Comparison of ENCODE assay signal across 17 mouse cellular contexts in genomic region chr12:99263592-99264335, GRCm38 (mm10).
A peak's percentile ranks its signal among the peaks of the same experiment; 100 is the strongest.
DNase-seq lines count a peak whose midpoint lies in the region; ATAC-seq and TF ChIP-seq lines count a peak whose summit lies in the region.
"Had no signal": no experiment of that assay in that cellular context is flagged by ENCODE, and none has a peak within 500 bp of the region (broad histone marks: within the 10 kb centered on the region; RNA-seq: fewer than 3 reads in every experiment).

No protein-coding gene starts in this region.

- H3K9me3 ChIP-seq in lung, embryonic 15.5 days, result no peaks in the 10 kb centered on the region
- H3K9me3 ChIP-seq: embryonic facial prominence, embryonic 15.5 days; forebrain, embryonic 15.5 days; limb, embryonic 12.5 days; neural tube, embryonic 12.5 days had no signal

- TF ChIP-seq POLR2A in bone marrow macrophage, adult 2 months (IDR thresholded peaks at IDR 0.05; ENCODE audit: borderline replicate concordance, low read depth, low read length), result no peak

- H3K36me3 ChIP-seq in lung, embryonic 15.5 days, result no peaks in the 10 kb centered on the region
- H3K36me3 ChIP-seq: embryonic facial prominence, embryonic 15.5 days; forebrain, embryonic 15.5 days; limb, embryonic 12.5 days; neural tube, embryonic 12.5 days had no signal

- H3K27ac ChIP-seq in gastrocnemius, adult 2 months, result peak overlapping the region; percentile 16; the same call in 1 of the 2 replicates
- peak overlapping the region; percentile 86 for H3K27ac ChIP-seq in lung, embryonic 15.5 days
- peak overlapping the region; percentile 65 for H3K27ac ChIP-seq in bone marrow macrophage, adult 2 months (ENCODE audit: insufficient read depth, low read depth, low read length)
- H3K27ac ChIP-seq: embryonic facial prominence, embryonic 15.5 days; forebrain, embryonic 15.5 days; layer of hippocampus, adult 2 months; left cerebral cortex, adult 2 months; limb, embryonic 12.5 days; liver, embryonic 14.5 days; neural tube, embryonic 12.5 days had no signal

- peaks cover 54% of the 10 kb centered on the region for H3K4me1 ChIP-seq in lung, embryonic 15.5 days
- peaks cover 28% of the 10 kb centered on the region for H3K4me1 ChIP-seq in bone marrow macrophage, adult 2 months (ENCODE audit: control insufficient read depth, insufficient read depth, low read length)

- H3K4me2 ChIP-seq in lung, embryonic 15.5 days, result no peak overlapping the region
- H3K4me2 ChIP-seq: embryonic facial prominence, embryonic 15.5 days; forebrain, embryonic 15.5 days; limb, embryonic 12.5 days; neural tube, embryonic 12.5 days had no signal

- intact Hi-C loops in gastrocnemius, adult 2 months (cut with DNase I), result no loop called here

- TF ChIP-seq CTCF in gastrocnemius, adult 2 months (IDR thresholded peaks at IDR 0.05), result no peak
- TF ChIP-seq CTCF in bone marrow macrophage, adult 2 months (IDR thresholded peaks at IDR 0.05; ENCODE audit: low read depth, low read length), result no peak

- no peaks in the 10 kb centered on the region for H3K27me3 ChIP-seq in lung, embryonic 15.5 days
- H3K27me3 ChIP-seq: embryonic facial prominence, embryonic 15.5 days; forebrain, embryonic 15.5 days; limb, embryonic 12.5 days; neural tube, embryonic 12.5 days had no signal

- no peak for ATAC-seq in lung, embryonic 15.5 days (ENCODE audit: borderline replicate concordance, extremely low read depth, low FRiP score, low TSS enrichment)
- ATAC-seq: CD4-positive, CD25-positive, alpha-beta regulatory T cell, adult 4 months; forebrain, embryonic 15.5 days; intestine, embryonic 16.5 days had no signal

- H3K9ac ChIP-seq in lung, embryonic 15.5 days, result no peak overlapping the region
- H3K9ac ChIP-seq: embryonic facial prominence, embryonic 15.5 days; forebrain, embryonic 15.5 days; limb, embryonic 12.5 days; liver, embryonic 14.5 days; neural tube, embryonic 12.5 days had no signal

- H3K4me3 ChIP-seq in gastrocnemius, adult 2 months, result no peak overlapping the region
- no peak overlapping the region for H3K4me3 ChIP-seq in lung, embryonic 15.5 days
- H3K4me3 ChIP-seq in bone marrow macrophage, adult 2 months (ENCODE audit: insufficient read depth, low read length), result no peak overlapping the region
- H3K4me3 ChIP-seq: embryonic facial prominence, embryonic 15.5 days; forebrain, embryonic 15.5 days; layer of hippocampus, adult 2 months; left cerebral cortex, adult 2 months; limb, embryonic 12.5 days; neural tube, embryonic 12.5 days had no signal

- WGBS in lung, embryonic 15.5 days, result 72% methylated on average over 12 of the region's 12 CpGs

- peak; percentile 42 for DNase-seq in gastrocnemius, adult 2 months
- no peak for DNase-seq in gastrocnemius, postnatal 25 days
- DNase-seq in lung, postnatal 36 days, result no peak
- peak; percentile 93 for DNase-seq in fibroblast of lung, adult 2 months (ENCODE audit: low read depth)
- DNase-seq in spleen, postnatal 36 days (ENCODE audit: low spot score in 2 of 2), result no peak
- DNase-seq: thymus, adult 18-20 months had no signal

Comparison
In these comparisons a context has a peak if more than half of its experiments do, and no peak if none do; other contexts are left out.
1. DNase-seq: peak in gastrocnemius, adult 2 months (single experiment) and fibroblast of lung, adult 2 months (single experiment); none in gastrocnemius, postnatal 25 days (single experiment), lung, postnatal 36 days (single experiment) and spleen, postnatal 36 days (0 of 2).
2. H3K27ac ChIP-seq: peak in every context shown above with its lines; median percentile 86 in lung, embryonic 15.5 days; 65 in bone marrow macrophage, adult 2 months; 16 in gastrocnemius, adult 2 months.